Mouse (Mus musculus): ENCODE results near the gene Slc35e2. TPM values are rescaled to one million over a fixed set of nuclear protein-coding genes. Genes with fewer than 3 reads are reported as not detected.
"Not testable (repeated sequence)": the region's sequence is repeated elsewhere in the genome, so short reads cannot be mapped to it uniquely, and the experiment has no call there.

Gene Slc35e2
- polyA plus RNA-seq, 1 experiment from 2014 or later, result 9.1 TPM

DNA sequence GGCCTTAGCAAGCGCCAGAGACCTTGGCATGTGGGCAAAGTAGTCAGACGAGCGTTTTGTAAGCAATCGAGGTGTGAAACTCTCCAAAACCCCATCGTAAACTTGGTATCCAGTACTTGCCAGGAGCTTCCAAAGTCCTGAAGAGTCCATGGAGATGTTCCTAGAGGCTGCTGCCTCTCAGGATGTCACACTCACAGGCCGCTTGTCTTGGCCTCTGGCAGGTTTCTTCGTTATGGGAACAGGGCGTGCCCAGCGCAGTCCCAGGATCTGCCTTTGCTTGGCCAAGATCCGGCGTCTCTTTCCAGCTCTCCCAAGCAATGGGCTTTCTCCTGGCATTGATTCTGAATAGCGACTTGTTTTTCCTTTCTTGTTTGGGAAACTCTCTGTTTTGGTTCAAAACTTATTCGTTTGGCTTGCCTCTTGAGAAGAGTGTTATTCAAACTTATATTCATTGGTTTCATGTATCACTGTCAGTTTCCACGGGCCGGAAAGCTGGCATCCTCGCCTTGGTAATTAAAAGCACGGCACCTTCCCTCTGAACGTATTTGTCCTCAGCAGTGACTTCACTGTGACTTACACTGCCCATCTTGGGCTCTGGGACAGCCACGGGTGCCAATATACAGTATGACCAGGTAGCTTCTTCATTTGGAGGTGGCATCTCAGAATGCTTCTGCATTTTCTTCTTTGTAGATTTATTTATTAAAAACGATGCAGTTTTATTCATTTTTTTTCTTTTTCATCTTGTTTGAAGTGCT is 36.7 kb upstream of the Slc35e2 start:
- H3K9ac ChIP-seq, result peak overlapping the region; percentile 88
- 16% methylated on average over 20 of the region's 20 CpGs for whole genome bisulfite sequencing
- peak overlapping the region; percentile 95 for H3K27ac ChIP-seq (ENCODE audit: poor library complexity, severe bottlenecking)
- peaks cover 57% of the 10 kb centered on the region for H3K4me1 ChIP-seq (replicated peaks)
- peaks cover 19% of the 10 kb centered on the region for H3K36me3 ChIP-seq
- no peak for ATAC-seq (ENCODE audit: insufficient number of reproducible peaks, low FRiP score)
- H3K4me2 ChIP-seq, result peak overlapping the region; percentile 93
- H3K4me3 ChIP-seq, result peak overlapping the region; percentile 91
- no peaks in the 10 kb centered on the region for H3K9me3 ChIP-seq (replicated peaks)
- H3K27me3 ChIP-seq (replicated peaks), result no peaks in the 10 kb centered on the region

DNA sequence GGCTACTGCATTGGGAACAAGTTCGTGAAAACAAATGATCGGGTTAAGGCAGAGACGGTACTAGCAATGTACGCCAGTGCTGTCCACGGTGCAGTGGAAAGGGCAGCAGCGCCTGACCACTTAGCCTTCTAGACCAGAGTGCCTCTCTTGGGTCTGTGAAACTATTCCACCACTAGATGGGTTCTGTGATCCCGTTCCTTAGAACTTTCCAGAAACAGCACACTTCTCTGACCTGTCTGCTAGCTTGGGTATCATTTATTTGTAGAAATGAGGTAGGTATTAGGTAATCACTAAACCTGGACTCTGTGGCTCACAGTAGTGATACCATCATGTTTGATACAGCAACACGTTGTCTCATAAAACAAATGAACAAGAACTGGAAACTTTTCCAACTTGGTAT is 34.7 kb upstream of the Slc35e2 start:
- H3K9ac ChIP-seq, result no peak overlapping the region
- no peak for ATAC-seq (ENCODE audit: insufficient number of reproducible peaks, low FRiP score)
- H3K27ac ChIP-seq (ENCODE audit: poor library complexity, severe bottlenecking), result no peak overlapping the region
- H3K4me3 ChIP-seq, result no peak overlapping the region
- 47% methylated on average over 8 of the region's 8 CpGs for WGBS
- H3K9me3 ChIP-seq (replicated peaks), result no peaks in the 10 kb centered on the region
- H3K4me2 ChIP-seq, result no peak overlapping the region
- H3K36me3 ChIP-seq, result no peaks in the 10 kb centered on the region
- peaks cover 43% of the 10 kb centered on the region for H3K4me1 ChIP-seq (replicated peaks)
- H3K27me3 ChIP-seq (replicated peaks), result no peaks in the 10 kb centered on the region

GRCm38 (mm10) chr4:155568170-155568569 is 33.0 kb upstream of the Slc35e2 start:
- ATAC-seq (ENCODE audit: insufficient number of reproducible peaks, low FRiP score), result no peak
- H3K4me3 ChIP-seq, result no peak overlapping the region
- H3K27me3 ChIP-seq (replicated peaks), result no peaks in the 10 kb centered on the region
- H3K9ac ChIP-seq, result no peak overlapping the region
- 31% methylated on average over 2 of the region's 2 CpGs for WGBS
- no peaks in the 10 kb centered on the region for H3K9me3 ChIP-seq (replicated peaks)
- H3K27ac ChIP-seq (ENCODE audit: poor library complexity, severe bottlenecking), result no peak overlapping the region
- peaks cover 30% of the 10 kb centered on the region for H3K4me1 ChIP-seq (replicated peaks)
- no peaks in the 10 kb centered on the region for H3K36me3 ChIP-seq
- no peak overlapping the region for H3K4me2 ChIP-seq

DNA sequence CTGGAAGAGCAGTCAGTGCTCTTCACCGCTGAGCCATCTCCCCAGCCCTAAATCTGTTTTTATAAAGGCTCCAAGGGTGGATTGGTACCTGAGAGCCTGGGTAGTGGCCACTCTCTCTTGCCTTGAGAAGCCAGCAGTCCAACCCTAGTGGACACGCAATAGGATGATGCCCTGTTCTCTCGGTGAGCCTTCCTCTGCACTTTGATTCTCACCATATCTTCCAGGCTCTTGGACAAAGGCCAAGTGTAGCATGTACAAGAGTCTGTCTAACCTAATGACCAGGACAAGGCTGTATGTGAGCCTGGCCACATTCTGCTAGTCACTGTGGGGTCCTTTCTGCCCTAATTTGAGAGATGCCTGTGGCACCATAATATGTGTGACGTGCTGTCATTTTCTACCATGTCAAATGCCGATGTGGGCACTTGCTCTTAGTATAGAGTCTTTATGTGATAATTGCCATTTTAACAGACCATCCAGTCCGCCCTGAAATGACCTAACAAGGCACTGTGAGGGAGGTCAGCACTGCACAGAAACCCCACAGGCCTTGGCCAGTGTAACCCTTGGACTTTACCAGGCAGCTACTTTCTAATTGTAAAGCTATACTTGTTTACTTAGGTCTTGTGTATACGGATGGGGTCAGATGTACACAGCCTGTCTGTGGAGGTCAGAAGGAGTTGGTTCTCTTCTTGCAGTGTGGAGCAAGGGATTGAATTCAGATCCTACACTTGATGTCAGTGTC is 32.4 kb upstream of the Slc35e2 start:
- Histone ChIP-seq H3K9me3 (replicated peaks) (no peaks in the 10 kb centered on the region), H3K4me2 (no peak overlapping the region), H3K9ac (no peak overlapping the region; the same call in 1 of the 2 replicates), H3K4me1 (replicated peaks) (peaks cover 30% of the 10 kb centered on the region), H3K4me3 (no peak overlapping the region), H3K36me3 (no peaks in the 10 kb centered on the region), H3K27ac (ENCODE audit: poor library complexity, severe bottlenecking) (no peak overlapping the region), H3K27me3 (replicated peaks) (no peaks in the 10 kb centered on the region)
- WGBS, result 80% methylated on average over 7 of the region's 7 CpGs
- ATAC-seq (ENCODE audit: insufficient number of reproducible peaks, low FRiP score), result no peak

- Histone ChIP-seq H3K27me3 (replicated peaks) (no peaks in the 10 kb centered on the region), H3K4me3 (no peak overlapping the region), H3K4me1 (replicated peaks) (peaks cover 24% of the 10 kb centered on the region), H3K4me2 (no peak overlapping the region), H3K27ac (ENCODE audit: poor library complexity, severe bottlenecking) (no peak overlapping the region), H3K9ac (no peak overlapping the region), H3K9me3 (replicated peaks) (no peaks in the 10 kb centered on the region), H3K36me3 (no peaks in the 10 kb centered on the region)
- ATAC-seq (ENCODE audit: insufficient number of reproducible peaks, low FRiP score), result no peak
- 92% methylated on average over 6 of the region's 6 CpGs for WGBS
Measured at GRCm38 (mm10) chr4:155569818-155570217, 31.4 kb upstream of the Slc35e2 start.

GRCm38 (mm10) chr4:155570315-155570714 is 30.9 kb upstream of the Slc35e2 start:
- H3K9ac ChIP-seq; H3K9me3 ChIP-seq (replicated peaks); ATAC-seq (ENCODE audit: insufficient number of reproducible peaks, low FRiP score); H3K27ac ChIP-seq (ENCODE audit: poor library complexity, severe bottlenecking); H3K4me3 ChIP-seq; H3K4me2 ChIP-seq; H3K27me3 ChIP-seq (replicated peaks); H3K36me3 ChIP-seq: not testable (repeated sequence)
- H3K4me1 ChIP-seq (replicated peaks), result peaks cover 19% of the 10 kb centered on the region
- WGBS, result 89% methylated on average over 11 of the region's 11 CpGs

- H3K9me3 ChIP-seq (replicated peaks), result no peaks in the 10 kb centered on the region
- H3K4me2 ChIP-seq, result no peak overlapping the region
- no peaks in the 10 kb centered on the region for H3K27me3 ChIP-seq (replicated peaks)
- H3K9ac ChIP-seq, result no peak overlapping the region
- H3K4me3 ChIP-seq, result no peak overlapping the region
- H3K27ac ChIP-seq (ENCODE audit: poor library complexity, severe bottlenecking), result no peak overlapping the region
- no peak for ATAC-seq (ENCODE audit: insufficient number of reproducible peaks, low FRiP score)
- 61% methylated on average over 2 of the region's 2 CpGs for WGBS
- no peaks in the 10 kb centered on the region for H3K36me3 ChIP-seq
- H3K4me1 ChIP-seq (replicated peaks), result peaks cover 10% of the 10 kb centered on the region
Measured at GRCm38 (mm10) chr4:155571442-155571841, 29.8 kb upstream of the Slc35e2 start.

GRCm38 (mm10) chr4:155573155-155573554 is 28.1 kb upstream of the Slc35e2 start:
- no peaks in the 10 kb centered on the region for H3K27me3 ChIP-seq (replicated peaks)
- H3K9ac ChIP-seq, result no peak overlapping the region
- peaks cover 15% of the 10 kb centered on the region for H3K36me3 ChIP-seq
- 85% methylated on average over 2 of the region's 2 CpGs for WGBS
- no peak overlapping the region for H3K4me3 ChIP-seq
- no peak overlapping the region for H3K4me2 ChIP-seq
- no peak overlapping the region for H3K27ac ChIP-seq (ENCODE audit: poor library complexity, severe bottlenecking)
- no peak for ATAC-seq (ENCODE audit: insufficient number of reproducible peaks, low FRiP score)
- no peaks in the 10 kb centered on the region for H3K9me3 ChIP-seq (replicated peaks)
- H3K4me1 ChIP-seq (replicated peaks), result peaks cover 9% of the 10 kb centered on the region

DNA sequence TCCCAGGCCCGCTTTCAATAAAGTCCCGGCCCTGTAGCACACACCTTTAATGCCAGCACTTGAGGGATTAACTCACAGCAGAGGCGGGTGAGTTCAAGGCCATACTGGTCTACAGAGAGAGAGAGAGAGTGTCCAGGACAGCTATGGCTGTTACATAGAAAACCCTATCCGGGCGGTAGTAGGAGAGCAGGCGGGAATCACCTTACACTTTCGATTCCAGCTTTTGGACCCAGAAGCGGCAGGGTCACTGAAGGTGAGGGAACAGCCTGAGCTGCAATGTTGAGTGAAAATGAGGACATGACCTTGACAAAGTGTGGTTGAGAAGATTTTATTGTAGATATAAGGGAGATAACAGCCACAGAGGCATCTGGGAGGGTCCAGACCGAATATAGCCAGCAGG is 27.3 kb upstream of the Slc35e2 start:
- H3K4me1 ChIP-seq (replicated peaks), result peaks cover 4% of the 10 kb centered on the region
- no peak for ATAC-seq (ENCODE audit: insufficient number of reproducible peaks, low FRiP score)
- 91% methylated on average over 9 of the region's 9 CpGs for WGBS

DNA sequence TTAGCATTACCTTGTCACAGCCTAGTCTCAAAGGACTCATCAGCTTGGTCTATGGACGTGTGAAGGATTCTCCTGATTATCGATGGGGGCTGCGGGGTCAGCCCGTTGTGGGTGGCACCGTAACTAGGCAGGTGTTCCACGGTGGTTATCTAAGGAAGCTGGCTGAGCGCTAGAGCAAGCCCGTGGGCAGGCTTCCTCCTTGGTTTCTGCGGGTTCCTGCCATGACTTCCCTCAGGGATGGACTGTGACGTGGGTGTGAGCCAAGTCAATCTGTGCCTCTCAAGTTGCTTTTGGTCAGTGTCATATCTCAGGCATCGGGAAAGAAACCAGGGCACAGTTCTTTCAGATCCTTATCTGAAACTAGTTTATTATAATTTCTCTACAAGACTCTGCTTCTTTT is 26.3 kb upstream of the Slc35e2 start:
- H3K4me1 ChIP-seq (replicated peaks), result peaks cover 4% of the 10 kb centered on the region; the same call in 1 of the 2 replicates
- no peak overlapping the region for H3K4me3 ChIP-seq
- H3K9me3 ChIP-seq (replicated peaks), result no peaks in the 10 kb centered on the region
- no peaks in the 10 kb centered on the region for H3K27me3 ChIP-seq (replicated peaks)
- peaks cover 27% of the 10 kb centered on the region for H3K36me3 ChIP-seq
- no peak overlapping the region for H3K9ac ChIP-seq
- WGBS, result 73% methylated on average over 11 of the region's 11 CpGs
- no peak overlapping the region for H3K27ac ChIP-seq (ENCODE audit: poor library complexity, severe bottlenecking)
- H3K4me2 ChIP-seq, result no peak overlapping the region
- no peak for ATAC-seq (ENCODE audit: insufficient number of reproducible peaks, low FRiP score)

More for the DNA sequence above, 27.3 kb upstream of the Slc35e2 start:
- Histone ChIP-seq H3K9me3 (replicated peaks) (no peaks in the 10 kb centered on the region), H3K27me3 (replicated peaks) (no peaks in the 10 kb centered on the region), H3K27ac (ENCODE audit: poor library complexity, severe bottlenecking) (no peak overlapping the region), H3K9ac (no peak overlapping the region), H3K4me3 (no peak overlapping the region), H3K36me3 (peaks cover 19% of the 10 kb centered on the region), H3K4me2 (no peak overlapping the region)

DNA sequence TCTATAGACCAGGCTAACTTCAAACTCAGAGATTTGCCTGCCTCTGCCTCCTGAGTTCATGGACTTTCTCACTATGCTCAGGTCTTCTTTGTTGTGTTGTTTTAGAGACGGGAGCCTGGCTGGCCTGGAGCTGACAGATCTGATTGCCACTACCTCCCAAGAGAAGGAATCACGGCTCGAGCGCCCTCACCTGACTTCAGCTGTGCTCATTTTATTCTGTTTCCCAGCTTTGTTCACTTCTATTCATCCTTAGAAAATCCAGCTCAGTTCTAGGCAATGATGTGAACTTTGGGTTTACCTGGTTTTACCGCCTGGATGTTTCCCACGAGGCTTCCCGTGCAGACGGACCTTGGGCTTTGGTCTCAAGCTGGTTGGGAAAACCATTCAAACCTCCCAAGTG is 25.7 kb upstream of the Slc35e2 start:
- H3K4me2 ChIP-seq, result no peak overlapping the region
- no peaks in the 10 kb centered on the region for H3K27me3 ChIP-seq (replicated peaks)
- ATAC-seq (ENCODE audit: insufficient number of reproducible peaks, low FRiP score), result no peak
- peaks cover 29% of the 10 kb centered on the region for H3K36me3 ChIP-seq
- WGBS, result 90% methylated on average over 8 of the region's 8 CpGs
- H3K4me3 ChIP-seq, result no peak overlapping the region
- H3K9ac ChIP-seq, result no peak overlapping the region
- H3K27ac ChIP-seq (ENCODE audit: poor library complexity, severe bottlenecking), result no peak overlapping the region
- no peaks in the 10 kb centered on the region for H3K9me3 ChIP-seq (replicated peaks)
- H3K4me1 ChIP-seq (replicated peaks), result peaks cover 4% of the 10 kb centered on the region; the same call in 1 of the 2 replicates
